Comparison of ENCODE assay signal across 13 mouse cellular contexts in the genomic region with DNA sequence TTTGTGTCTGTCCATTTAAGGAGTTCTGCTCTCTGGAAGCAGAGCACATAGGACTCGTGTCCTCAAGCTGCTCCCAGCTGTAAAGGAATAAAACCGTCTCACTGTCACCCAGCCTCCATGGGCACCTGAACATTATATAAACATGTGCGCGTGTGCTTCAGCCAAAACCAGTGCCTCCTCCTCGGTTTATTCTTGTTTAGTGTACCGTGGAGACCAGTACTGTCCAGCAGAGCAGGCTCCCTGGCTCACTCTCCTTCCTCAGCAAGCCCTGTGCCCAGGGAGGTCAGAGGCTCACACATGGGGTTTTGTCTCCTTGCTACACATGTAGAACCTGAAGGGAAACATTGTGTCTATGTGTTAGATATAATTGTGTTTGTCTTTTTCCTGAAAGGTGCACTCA.
"Had no signal": no experiment of that assay in that cellular context is flagged by ENCODE, and none has a peak within 500 bp of the region (broad histone marks: within the 10 kb centered on the region; RNA-seq: fewer than 3 reads in every experiment).

No protein-coding gene starts in this region.

- H3K36me3 ChIP-seq: intestine, embryonic 15.5 days; liver, embryonic 13.5 days; stomach, embryonic 15.5 days had no signal

- H3K27me3 ChIP-seq: intestine, embryonic 15.5 days; liver, embryonic 13.5 days; stomach, embryonic 15.5 days had no signal

- H3K9ac ChIP-seq: intestine, embryonic 15.5 days; liver, embryonic 13.5 days; stomach, embryonic 15.5 days had no signal

- DNase-seq: layer of hippocampus, postnatal 36 days; liver, embryonic 13.5 days; lung, adult 2 months; lung, postnatal 14 days; lung, postnatal 4 days; midbrain, embryonic 14.5 days; right cerebral cortex, postnatal 4 days; thymus, adult 2 months; thymus, postnatal 14 days had no signal

- H3K4me3 ChIP-seq: intestine, embryonic 15.5 days; left cerebral cortex, adult 2 months; liver, embryonic 13.5 days; stomach, embryonic 15.5 days had no signal

- ATAC-seq: intestine, embryonic 15.5 days had no signal

- H3K4me2 ChIP-seq: intestine, embryonic 15.5 days; liver, embryonic 13.5 days; midbrain, embryonic 11.5 days; stomach, embryonic 15.5 days had no signal

- H3K27ac ChIP-seq: intestine, embryonic 15.5 days; left cerebral cortex, adult 2 months; liver, embryonic 13.5 days; stomach, embryonic 15.5 days had no signal

- H3K9me3 ChIP-seq: intestine, embryonic 15.5 days; liver, embryonic 13.5 days; stomach, embryonic 15.5 days had no signal

- H3K4me1 ChIP-seq: intestine, embryonic 15.5 days; stomach, embryonic 15.5 days had no signal
